Comparison of ENCODE assay signal across 26 mouse cellular contexts in the genomic region with DNA sequence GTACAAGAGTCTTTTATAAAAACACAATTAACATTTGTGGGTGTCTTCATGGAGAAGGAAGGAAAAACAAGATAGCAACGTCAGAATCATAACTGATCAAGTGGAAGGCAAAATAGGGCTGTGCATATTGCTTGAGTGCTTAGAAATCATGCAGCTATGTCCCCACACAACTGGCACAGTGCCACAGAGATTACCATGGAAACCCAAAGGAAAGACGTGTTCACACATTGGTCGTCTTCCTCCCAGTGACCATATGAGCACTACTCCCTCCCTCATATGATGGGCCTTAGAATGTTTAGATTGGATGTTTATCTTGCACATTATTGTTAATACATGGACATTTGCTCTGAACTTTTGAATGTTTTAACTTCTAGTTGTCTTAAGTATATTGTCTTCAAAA.
DNase-seq lines count a peak whose midpoint lies in the region; ATAC-seq lines count a peak whose summit lies in the region.
"Had no signal": no experiment of that assay in that cellular context is flagged by ENCODE, and none has a peak within 500 bp of the region (broad histone marks: within the 10 kb centered on the region; RNA-seq: fewer than 3 reads in every experiment).

No protein-coding gene starts in this region.

- H3K4me1 ChIP-seq in forebrain, embryonic 14.5 days (ENCODE audit: control insufficient read depth, insufficient read depth, low read length) = no peaks in the 10 kb centered on the region
- H3K4me1 ChIP-seq in forebrain, embryonic 11.5 days (replicated peaks; ENCODE audit: control insufficient read depth, insufficient read depth, low read length) = no peaks in the 10 kb centered on the region
- H3K4me1 ChIP-seq: embryonic facial prominence, embryonic 12.5 days; heart, embryonic 13.5 days; hindbrain, embryonic 15.5 days; kidney, embryonic 15.5 days; limb, embryonic 10.5 days; limb, embryonic 15.5 days; liver, embryonic 13.5 days; neural tube, embryonic 13.5 days; stomach, embryonic 15.5 days had no signal

- WGBS in forebrain, embryonic 14.5 days = 53% methylated on average over 3 of the region's 3 CpGs
- WGBS in forebrain, embryonic 11.5 days = 78% methylated on average over 3 of the region's 3 CpGs

- H3K4me3 ChIP-seq in forebrain, embryonic 14.5 days (ENCODE audit: low read depth, low read length) = no peak overlapping the region
- no peak overlapping the region for H3K4me3 ChIP-seq in forebrain, embryonic 11.5 days (ENCODE audit: low read depth, low read length)
- H3K4me3 ChIP-seq: embryonic facial prominence, embryonic 12.5 days; heart, embryonic 13.5 days; hindbrain, embryonic 15.5 days; kidney, embryonic 15.5 days; left cerebral cortex, adult 2 months; limb, embryonic 10.5 days; limb, embryonic 15.5 days; liver, embryonic 13.5 days; neural tube, embryonic 13.5 days; stomach, embryonic 15.5 days had no signal

- peak; percentile 36 for DNase-seq in forebrain, embryonic 14.5 days (ENCODE audit: low spot score)
- DNase-seq in forebrain, embryonic 11.5 days (ENCODE audit: low spot score) = no peak
- peak; percentile 64 for DNase-seq in left cerebral cortex, postnatal 4 days
- DNase-seq in left cerebral cortex, adult 18-20 months (ENCODE audit: low spot score in 2 of 2) = no peak
- peak; percentile 33 to 41 for DNase-seq in right cerebral cortex, postnatal 10 days (ENCODE audit: low spot score in 2 of 2)
- DNase-seq in right cerebral cortex, postnatal 36 days (ENCODE audit: low spot score in 2 of 2) = no peak
- no peak for DNase-seq in gastrocnemius, postnatal 36 days
- DNase-seq: adrenal gland, postnatal 14 days; cerebellum, adult 18-20 months; embryo, embryonic 11 days; heart, postnatal 10 days; kidney, adult 18-20 months; kidney, postnatal 25 days; liver, embryonic 13.5 days; lung, adult 18-20 months; lung, postnatal 10 days had no signal

- ATAC-seq in forebrain, embryonic 14.5 days = no peak
- ATAC-seq in forebrain, embryonic 11.5 days (replicated peaks; ENCODE audit: low FRiP score) = no peak
- ATAC-seq: CD4-positive, CD25-positive, alpha-beta regulatory T cell, adult 4 months had no signal

- no peak overlapping the region for H3K27ac ChIP-seq in forebrain, embryonic 14.5 days (ENCODE audit: low read depth, low read length)
- H3K27ac ChIP-seq in forebrain, embryonic 11.5 days (ENCODE audit: low read depth, low read length) = no peak overlapping the region
- H3K27ac ChIP-seq: embryonic facial prominence, embryonic 12.5 days; heart, embryonic 13.5 days; hindbrain, embryonic 15.5 days; kidney, embryonic 15.5 days; left cerebral cortex, adult 2 months; limb, embryonic 10.5 days; limb, embryonic 15.5 days; liver, embryonic 13.5 days; neural tube, embryonic 13.5 days; stomach, embryonic 15.5 days had no signal

- intact Hi-C loops in left cerebral cortex, postnatal 4 days (cut with DNase I) = no loop called here
- intact Hi-C loops in gastrocnemius, postnatal 36 days (cut with DNase I) = no loop called here

- H3K27me3 ChIP-seq in forebrain, embryonic 14.5 days (replicated peaks; ENCODE audit: control insufficient read depth, insufficient read depth, low read length) = no peaks in the 10 kb centered on the region
- no peaks in the 10 kb centered on the region for H3K27me3 ChIP-seq in forebrain, embryonic 11.5 days (ENCODE audit: control insufficient read depth, insufficient read depth, low read length)
- H3K27me3 ChIP-seq: embryonic facial prominence, embryonic 12.5 days; heart, embryonic 13.5 days; hindbrain, embryonic 15.5 days; kidney, embryonic 15.5 days; limb, embryonic 15.5 days; liver, embryonic 13.5 days; neural tube, embryonic 13.5 days; stomach, embryonic 15.5 days had no signal

- H3K9ac ChIP-seq in forebrain, embryonic 14.5 days (ENCODE audit: low read length) = no peak overlapping the region
- no peak overlapping the region for H3K9ac ChIP-seq in forebrain, embryonic 11.5 days (ENCODE audit: low read length)
- H3K9ac ChIP-seq: embryonic facial prominence, embryonic 12.5 days; heart, embryonic 13.5 days; hindbrain, embryonic 15.5 days; kidney, embryonic 15.5 days; limb, embryonic 15.5 days; liver, embryonic 13.5 days; neural tube, embryonic 13.5 days; stomach, embryonic 15.5 days had no signal

- H3K9me3 ChIP-seq in forebrain, embryonic 14.5 days (replicated peaks; ENCODE audit: control insufficient read depth, low read length) = no peaks in the 10 kb centered on the region
- H3K9me3 ChIP-seq in forebrain, embryonic 11.5 days (ENCODE audit: control insufficient read depth, low read length) = no peaks in the 10 kb centered on the region
- H3K9me3 ChIP-seq: embryonic facial prominence, embryonic 12.5 days; heart, embryonic 13.5 days; hindbrain, embryonic 15.5 days; kidney, embryonic 15.5 days; limb, embryonic 10.5 days; limb, embryonic 15.5 days; liver, embryonic 13.5 days; neural tube, embryonic 13.5 days; stomach, embryonic 15.5 days had no signal

- no peak overlapping the region for H3K4me2 ChIP-seq in forebrain, embryonic 14.5 days (ENCODE audit: low read length)
- H3K4me2 ChIP-seq in forebrain, embryonic 11.5 days (ENCODE audit: low read depth, low read length, severe bottlenecking) = no peak overlapping the region
- H3K4me2 ChIP-seq: embryonic facial prominence, embryonic 12.5 days; heart, embryonic 13.5 days; hindbrain, embryonic 15.5 days; kidney, embryonic 15.5 days; limb, embryonic 15.5 days; liver, embryonic 13.5 days; neural tube, embryonic 13.5 days; stomach, embryonic 15.5 days had no signal

- H3K36me3 ChIP-seq in forebrain, embryonic 14.5 days (ENCODE audit: control insufficient read depth, insufficient read depth, low read length) = no peaks in the 10 kb centered on the region
- no peaks in the 10 kb centered on the region for H3K36me3 ChIP-seq in forebrain, embryonic 11.5 days (ENCODE audit: control insufficient read depth, insufficient read depth, low read length)
- H3K36me3 ChIP-seq: embryonic facial prominence, embryonic 12.5 days; heart, embryonic 13.5 days; hindbrain, embryonic 15.5 days; kidney, embryonic 15.5 days; limb, embryonic 10.5 days; limb, embryonic 15.5 days; liver, embryonic 13.5 days; neural tube, embryonic 13.5 days; stomach, embryonic 15.5 days had no signal

Comparison
In these comparisons a context has a peak if more than half of its experiments do, and no peak if none do; other contexts are left out.
1. DNase-seq: peak in forebrain, embryonic 14.5 days (single experiment), left cerebral cortex, postnatal 4 days (single experiment) and right cerebral cortex, postnatal 10 days (2 of 2); none in forebrain, embryonic 11.5 days (single experiment), left cerebral cortex, adult 18-20 months (0 of 2), right cerebral cortex, postnatal 36 days (0 of 2) and gastrocnemius, postnatal 36 days (0 of 2).